Mouse (Mus musculus) embryonic fibroblast, embryonic 13.5 days (primary cell): ENCODE measurements around the gene Elovl2.

Experiments
- CTCF ChIP-seq: IDR thresholded peaks from 2 replicates; pipeline ENCODE4 v1.5.1; 2011; ENCODE audit warnings: mild to moderate bottlenecking, control low read depth, low read length, moderate library complexity, borderline replicate concordance; ENCODE audit not compliant: insufficient read depth
- POLR2A ChIP-seq: IDR thresholded peaks from 2 replicates; pipeline ENCODE4 v1.6.1; 2011; ENCODE audit warnings: low read depth, mild to moderate bottlenecking, control low read depth, low read length, moderate library complexity

- TF ChIP-seq POLR2A (no peak), CTCF (no peak)
Measured at GRCm38 (mm10) chr13:41211276-41211675, 8.9 kb downstream of the Elovl2 start.
